Mouse (Mus musculus) hindbrain, embryonic 16.5 days (tissue): ENCODE measurements around the gene Padi4. TPM values are rescaled to one million over a fixed set of nuclear protein-coding genes. Genes with fewer than 3 reads are reported as not detected.

ENCODE experiments used
- microRNA-seq: library from miRNA; unstranded; fragments of <30 nt; microRNA quantifications from one replicate; pipeline ENCODE4, GENCODE M21; 2017
- polyA plus RNA-seq: library from polyadenylated mRNA; unstranded; fragments of >200 nt; fragmentation: Nextera tagmentation; extraction: Ambion mirVana; gene quantifications from 2 replicates; pipeline ENCODE4 v1.2.1, GENCODE M21; 2015

Padi4 gene
- polyA plus RNA-seq, 1 experiment from 2014 or later, result 0.14 TPM

Small RNAs within 50 kb of the gene (microRNA-seq; reads per million reads assigned to microRNA genes)
- gene Gm25951, result not detected

Other genes starting within 250 kb of the Padi4 start
- 20.7 and 24.5 TPM in 2 replicates for gene Arhgef10l, start 108.2 kb downstream of the Padi4 start, polyA plus RNA-seq
- gene Rcc2, start 73.7 kb downstream of the Padi4 start, polyA plus RNA-seq, result 7.7 and 9.5 TPM in 2 replicates
- gene Padi6, start 31.6 kb downstream of the Padi4 start, polyA plus RNA-seq, result 0.06 TPM in 1 of 2 replicates, not detected in the other
- gene Padi3, start 36.4 kb upstream of the Padi4 start, polyA plus RNA-seq, result 0.05 TPM in 1 of 2 replicates, not detected in the other
- gene Padi1, start 71.5 kb upstream of the Padi4 start, polyA plus RNA-seq, result not detected in 2 replicates
- 2.4 and 2.7 TPM in 2 replicates for gene Padi2, start 132.1 kb upstream of the Padi4 start, polyA plus RNA-seq
- gene Sdhb, start 187.0 kb upstream of the Padi4 start, polyA plus RNA-seq, result 490 and 530 TPM in 2 replicates
- gene Atp13a2, start 212.6 kb upstream of the Padi4 start, polyA plus RNA-seq, result 185 and 196 TPM in 2 replicates
- 130 and 180 TPM in 2 replicates for gene Mfap2, start 236.2 kb upstream of the Padi4 start, polyA plus RNA-seq